Mouse (Mus musculus) MEL-GATA-1-ER (cell line): ENCODE data around the gene Tlr9.

Source experiments
- DNase-seq: peaks from one replicate; pipeline ENCODE4 v3.0.0-alpha.2; 2012; ENCODE audit warnings: low read depth; ENCODE audit errors: extremely low read depth

The Tlr9 gene

DNA sequence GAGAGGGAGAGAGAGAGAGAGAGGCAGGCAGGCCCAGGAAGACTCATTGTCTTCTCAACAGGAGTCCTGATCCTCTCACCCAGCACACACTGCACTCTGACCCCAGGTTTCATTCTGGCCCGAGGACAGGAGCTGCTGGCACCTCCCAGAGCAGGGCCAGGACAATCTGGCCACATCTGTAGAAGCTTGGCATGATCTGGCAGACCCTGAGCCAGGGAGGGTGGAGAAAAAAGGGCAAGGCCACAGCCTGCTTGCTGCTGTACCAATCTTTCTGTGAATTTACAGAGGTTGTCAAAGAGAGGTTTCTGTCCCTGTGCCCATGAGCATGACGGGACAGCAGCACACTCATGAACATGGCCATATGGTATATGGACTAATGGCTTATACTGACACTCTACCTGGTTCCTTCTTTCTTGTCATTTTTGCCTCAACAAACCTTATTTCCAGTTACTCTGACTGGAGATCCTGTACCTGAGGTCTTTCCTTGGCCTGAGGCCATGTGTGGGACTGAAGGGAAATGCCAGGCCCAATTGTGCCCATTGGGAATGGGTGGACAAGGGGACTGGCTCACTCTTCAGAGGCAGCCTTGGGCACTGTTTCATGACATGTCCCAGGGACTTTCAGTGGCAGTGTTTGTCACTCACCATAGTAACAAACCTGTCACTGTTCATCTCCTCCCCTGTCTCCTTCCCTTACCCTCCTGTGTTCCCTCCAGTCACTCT lies 44.7 kb downstream of the Tlr9 start:
- DNase-seq, result no peak

DNA sequence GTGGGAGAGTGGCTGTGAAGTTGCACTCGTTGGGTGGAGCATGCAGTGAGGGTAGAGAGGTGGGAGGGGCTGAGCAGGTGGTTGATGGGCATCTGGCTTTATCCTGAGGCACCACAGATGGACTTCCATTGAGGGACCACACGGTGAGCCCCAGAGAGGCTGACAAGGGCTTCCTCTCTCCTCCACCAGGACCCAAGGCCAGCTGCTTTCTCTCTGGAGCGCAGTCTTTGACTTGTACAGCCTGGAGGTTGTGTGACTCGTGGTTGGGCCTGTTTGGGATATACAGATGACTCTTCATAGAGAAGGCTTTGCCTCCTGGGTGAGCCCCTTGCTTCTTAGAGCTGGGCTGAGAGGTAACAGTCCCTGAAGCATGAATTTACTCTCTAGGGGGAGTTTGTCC lies 46.0 kb downstream of the Tlr9 start:
- no peak for DNase-seq

DNA sequence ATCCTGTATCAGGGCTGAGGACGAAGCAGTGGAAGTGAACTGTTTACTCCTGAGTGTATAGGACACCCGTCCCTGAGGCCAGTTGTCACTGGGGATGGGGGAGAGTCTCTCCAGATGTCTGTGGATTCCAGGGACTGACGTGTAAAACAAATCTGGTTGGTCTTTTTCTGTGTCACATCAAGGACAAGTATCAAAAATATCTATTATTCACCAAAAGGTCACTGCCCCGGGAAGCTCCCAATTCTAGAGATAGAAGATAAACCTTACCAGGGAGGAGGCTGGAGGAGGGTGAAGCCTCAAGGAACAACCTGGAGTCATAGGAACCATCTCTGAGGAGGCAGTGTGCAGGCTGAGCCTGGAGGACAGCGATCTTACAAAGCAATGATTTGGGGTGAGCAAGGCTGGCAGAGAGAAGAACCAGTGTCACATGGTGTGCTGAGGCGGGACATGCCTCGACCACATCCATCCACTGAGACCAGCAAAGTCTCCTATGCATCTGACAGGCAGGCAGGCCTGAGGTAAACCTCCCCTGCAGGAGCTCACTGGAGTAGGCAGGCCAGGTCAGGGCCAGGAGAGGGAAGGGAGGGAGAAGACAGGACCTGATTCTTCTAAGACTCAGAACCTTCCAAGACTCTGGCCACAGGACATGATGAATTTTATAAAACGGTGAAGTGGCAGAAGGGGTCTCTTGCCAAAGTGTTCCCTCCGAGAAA lies 46.8 kb downstream of the Tlr9 start:
- no peak for DNase-seq

DNA sequence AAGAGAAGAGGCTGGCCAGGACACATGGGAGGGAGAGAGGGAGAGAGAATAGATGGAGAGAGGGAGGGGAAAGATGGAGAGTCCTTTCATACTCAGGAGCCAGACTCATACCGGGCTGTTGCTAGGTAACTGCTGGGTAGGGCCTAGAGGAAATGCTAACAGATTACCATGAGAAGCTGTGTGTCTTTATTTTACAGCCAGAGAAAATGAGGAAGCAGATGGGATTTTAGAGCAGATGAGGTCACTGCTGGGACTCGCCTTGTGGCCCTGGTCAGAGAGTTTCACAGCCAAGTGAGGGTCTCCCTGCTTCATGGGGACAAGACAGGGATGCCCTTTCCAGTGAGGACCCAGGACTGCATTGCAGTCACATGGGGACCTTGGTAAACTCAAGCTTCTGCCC lies 47.5 kb downstream of the Tlr9 start:
- DNase-seq, result peak; percentile 51

DNA sequence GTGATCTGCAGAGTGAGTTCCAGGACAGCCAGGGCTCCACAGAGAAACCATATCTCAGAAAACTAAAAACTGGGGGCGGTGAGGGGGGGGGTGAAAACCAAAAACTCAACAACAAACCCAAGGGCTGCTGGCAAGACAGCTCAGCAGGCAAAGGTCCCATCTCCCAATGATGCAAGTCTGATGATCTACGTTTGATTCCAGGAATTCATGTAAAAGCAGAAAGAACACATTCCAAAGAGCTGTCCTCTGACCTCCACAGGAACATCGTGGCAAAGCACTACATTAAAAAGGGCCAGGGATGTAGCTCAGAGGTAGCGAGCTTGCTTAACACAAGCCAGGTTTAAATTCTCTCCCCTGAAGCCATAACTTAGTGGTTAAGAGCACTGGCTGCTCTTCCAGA lies 48.3 kb downstream of the Tlr9 start:
- no peak for DNase-seq

DNA sequence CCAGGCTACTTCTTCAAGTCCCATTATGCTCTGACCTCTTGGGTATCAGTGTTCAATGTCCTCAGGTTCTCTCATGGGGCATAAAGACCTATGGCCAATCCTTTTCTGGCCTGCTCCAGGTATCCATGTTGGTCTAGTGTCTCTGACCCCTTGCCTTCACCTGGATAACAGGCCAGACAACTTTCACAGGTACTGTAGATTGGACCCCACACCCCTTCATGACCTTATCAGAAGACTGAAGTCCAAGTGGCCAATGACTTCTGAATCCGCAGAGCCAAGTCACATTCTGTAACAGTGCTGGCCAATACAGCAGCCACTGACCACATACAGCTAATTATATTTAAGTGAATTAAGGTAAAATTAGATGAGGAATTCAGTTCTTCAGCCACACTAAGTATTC lies 49.9 kb downstream of the Tlr9 start:
- no peak for DNase-seq

DNA sequence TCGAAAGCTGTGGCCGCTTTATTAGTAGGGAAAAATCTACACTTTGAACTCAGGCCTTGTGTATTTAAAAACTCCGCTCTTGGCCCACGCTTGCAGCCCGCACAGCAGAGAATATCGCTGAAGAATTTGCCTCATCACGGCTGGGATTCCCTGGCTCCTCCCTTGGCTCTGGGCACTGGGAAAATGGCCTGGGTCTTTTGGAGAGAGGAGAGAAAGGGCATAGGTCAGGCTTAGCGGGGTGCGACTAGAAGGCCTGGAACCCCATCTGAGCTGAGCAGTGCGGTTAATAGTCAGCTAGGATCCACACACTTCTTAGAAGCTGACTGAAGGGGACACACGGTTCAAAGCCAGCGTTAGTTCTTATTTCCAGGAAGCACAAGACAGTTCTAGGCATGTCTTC lies 50.9 kb downstream of the Tlr9 start:
- DNase-seq, result no peak

DNA sequence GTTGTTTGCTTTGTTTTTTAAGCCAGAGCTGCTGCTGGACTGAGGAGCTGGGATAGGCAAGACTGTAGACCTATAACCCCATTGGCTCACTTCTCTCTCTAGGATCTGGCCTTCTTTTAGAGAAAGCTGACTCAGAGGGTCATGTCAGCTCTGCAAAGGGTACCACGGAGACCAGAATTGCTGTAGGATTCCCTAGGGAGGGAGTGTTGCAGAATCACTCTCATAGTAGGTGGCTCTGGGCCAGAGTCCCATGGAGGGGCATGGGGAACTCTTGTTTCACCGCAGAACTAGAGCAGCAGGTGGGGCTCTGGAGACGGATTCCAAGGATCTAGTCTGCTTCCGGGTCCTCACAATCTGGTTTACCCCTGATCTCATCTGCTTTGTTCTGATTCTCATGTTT lies 51.4 kb downstream of the Tlr9 start:
- DNase-seq, result no peak

DNA sequence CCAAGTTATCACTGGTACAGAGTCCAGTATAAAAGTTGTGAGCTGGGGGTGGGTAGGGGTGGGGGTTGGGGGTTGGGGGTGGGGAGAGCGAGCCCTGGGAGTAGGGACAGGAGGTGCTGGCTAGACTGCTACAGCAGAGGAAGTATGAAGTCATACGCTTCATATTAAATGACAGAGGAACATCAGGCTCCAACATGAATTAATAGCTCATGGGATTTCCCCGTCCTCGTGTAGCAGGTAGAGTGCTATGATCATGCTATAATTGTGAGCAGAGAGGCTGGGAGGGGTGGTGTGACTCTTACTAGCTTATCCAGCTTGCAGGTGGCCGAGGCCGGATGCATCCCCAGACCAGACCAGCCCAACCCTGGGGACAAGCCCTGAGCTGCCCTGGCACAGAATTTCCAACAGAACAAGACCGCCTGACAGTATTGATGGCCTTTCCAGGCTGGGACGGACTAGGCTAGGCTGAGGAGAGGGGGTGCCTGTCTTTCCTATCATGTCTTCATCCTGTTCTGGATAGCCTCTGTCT lies 52.3 kb downstream of the Tlr9 start:
- DNase-seq, result no peak

DNA sequence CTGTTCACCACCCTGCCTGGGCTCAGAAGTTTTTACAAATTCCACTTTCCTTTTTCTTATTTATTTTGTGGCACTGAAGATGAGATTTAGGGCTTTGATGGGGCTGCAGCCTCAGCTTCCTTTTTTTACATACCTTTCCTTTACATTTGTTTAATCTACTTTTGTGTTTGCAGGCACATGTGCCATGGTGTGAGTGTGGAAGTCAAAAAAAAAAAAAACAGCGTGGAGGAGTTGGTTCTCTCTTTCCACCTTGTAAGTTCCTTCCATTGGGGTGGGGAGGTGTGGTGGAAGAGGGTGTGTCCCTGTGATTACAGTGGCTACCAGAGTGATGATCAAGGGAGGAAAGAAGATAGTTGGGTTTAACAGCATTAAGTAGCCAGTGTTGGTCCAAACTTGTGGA lies 53.4 kb downstream of the Tlr9 start:
- DNase-seq, result peak; percentile 15
